Mouse (Mus musculus): ENCODE measurements around the gene Ccdc71. TPM values are rescaled to one million over a fixed set of nuclear protein-coding genes. Genes with fewer than 3 reads are reported as not detected.

Ccdc71 gene
- polyA plus RNA-seq, 1 experiment from 2014 or later, result 34.6 TPM

GRCm38 (mm10) chr9:108463713-108464112 lies 3.4 kb downstream of the Ccdc71 start:
- Histone ChIP-seq H3K9me3 (replicated peaks; ENCODE audit: control insufficient read depth, low read length) (0 out of 2 replicates have a peak, but pooled peaks cover 3% of the 10 kb centered on the region), H3K4me2 (no peak overlapping the region), H3K4me1 (ENCODE audit: control insufficient read depth, insufficient read depth, low read length) (peaks cover 16% of the 10 kb centered on the region), H3K9ac (ENCODE audit: low read depth, low read length) (no peak overlapping the region), H3K36me3 (ENCODE audit: control insufficient read depth, insufficient read depth, low read length) (peaks cover 28% of the 10 kb centered on the region), H3K4me3 (ENCODE audit: low read depth, low read length) (no peak overlapping the region), H3K27ac (ENCODE audit: low read depth, low read length) (no peak overlapping the region), H3K27me3 (ENCODE audit: control insufficient read depth, insufficient read depth, low read length) (no peaks in the 10 kb centered on the region)
- WGBS (ENCODE audit: insufficient replicate concordance), result 93% methylated on average over 9 of the region's 9 CpGs
- no peak for ATAC-seq (replicated peaks; ENCODE audit: insufficient number of reproducible peaks, low FRiP score, low TSS enrichment)

DNA sequence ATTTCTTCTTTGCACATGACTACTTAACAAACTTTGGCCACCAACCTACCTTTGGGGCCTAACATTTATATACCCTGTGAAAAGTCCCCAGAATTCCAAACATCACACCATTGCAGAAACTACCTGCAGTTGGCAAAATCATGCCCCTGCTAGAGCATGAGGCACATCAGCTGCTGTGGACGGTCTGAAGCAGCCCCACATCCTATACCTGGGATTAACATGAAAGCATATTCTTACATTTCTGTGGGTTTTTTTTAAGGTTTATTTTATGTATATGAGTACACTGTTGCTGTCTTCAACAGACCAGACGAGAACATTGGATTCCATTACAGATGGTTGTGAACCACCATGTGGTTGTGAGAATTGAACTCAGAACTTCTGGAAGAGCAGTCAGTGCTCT lies 5.9 kb downstream of the Ccdc71 start:
- Histone ChIP-seq H3K27ac (ENCODE audit: low read depth, low read length) (no peak overlapping the region), H3K9ac (ENCODE audit: low read depth, low read length) (no peak overlapping the region), H3K4me3 (ENCODE audit: low read depth, low read length) (no peak overlapping the region), H3K36me3 (ENCODE audit: control insufficient read depth, insufficient read depth, low read length) (peaks cover 28% of the 10 kb centered on the region), H3K27me3 (ENCODE audit: control insufficient read depth, insufficient read depth, low read length) (no peaks in the 10 kb centered on the region), H3K9me3 (replicated peaks; ENCODE audit: control insufficient read depth, low read length) (0 out of 2 replicates have a peak, but pooled peaks cover 3% of the 10 kb centered on the region), H3K4me1 (ENCODE audit: control insufficient read depth, insufficient read depth, low read length) (peaks cover 14% of the 10 kb centered on the region), H3K4me2 (no peak overlapping the region)
- no peak for ATAC-seq (replicated peaks; ENCODE audit: insufficient number of reproducible peaks, low FRiP score, low TSS enrichment)
- WGBS (ENCODE audit: insufficient replicate concordance), result 92% methylated on average over 2 of the region's 2 CpGs

GRCm38 (mm10) chr9:108469430-108469829 lies 9.1 kb downstream of the Ccdc71 start:
- H3K4me3 ChIP-seq (ENCODE audit: low read depth, low read length), result no peak overlapping the region
- no peak overlapping the region for H3K27ac ChIP-seq (ENCODE audit: low read depth, low read length)
- H3K36me3 ChIP-seq (ENCODE audit: control insufficient read depth, insufficient read depth, low read length), result peaks cover 18% of the 10 kb centered on the region
- 64% methylated on average over 5 of the region's 5 CpGs for WGBS (ENCODE audit: insufficient replicate concordance)
- H3K9ac ChIP-seq (ENCODE audit: low read depth, low read length), result no peak overlapping the region
- ATAC-seq (replicated peaks; ENCODE audit: insufficient number of reproducible peaks, low FRiP score, low TSS enrichment), result no peak
- no peaks in the 10 kb centered on the region for H3K27me3 ChIP-seq (ENCODE audit: control insufficient read depth, insufficient read depth, low read length)
- H3K9me3 ChIP-seq (replicated peaks; ENCODE audit: control insufficient read depth, low read length), result 0 out of 2 replicates have a peak, but pooled peaks cover 3% of the 10 kb centered on the region
- H3K4me2 ChIP-seq, result no peak overlapping the region
- H3K4me1 ChIP-seq (ENCODE audit: control insufficient read depth, insufficient read depth, low read length), result no peaks in the 10 kb centered on the region

GRCm38 (mm10) chr9:108469845-108470244 lies 9.5 kb downstream of the Ccdc71 start:
- 61% methylated on average over 4 of the region's 4 CpGs for WGBS (ENCODE audit: insufficient replicate concordance)
- Histone ChIP-seq H3K9me3 (replicated peaks; ENCODE audit: control insufficient read depth, low read length) (0 out of 2 replicates have a peak, but pooled peaks cover 3% of the 10 kb centered on the region), H3K27ac (ENCODE audit: low read depth, low read length) (no peak overlapping the region), H3K36me3 (ENCODE audit: control insufficient read depth, insufficient read depth, low read length) (peaks cover 15% of the 10 kb centered on the region), H3K4me1 (ENCODE audit: control insufficient read depth, insufficient read depth, low read length) (no peaks in the 10 kb centered on the region), H3K4me3 (ENCODE audit: low read depth, low read length) (no peak overlapping the region), H3K4me2 (no peak overlapping the region), H3K27me3 (ENCODE audit: control insufficient read depth, insufficient read depth, low read length) (no peaks in the 10 kb centered on the region), H3K9ac (ENCODE audit: low read depth, low read length) (no peak overlapping the region)
- ATAC-seq (replicated peaks; ENCODE audit: insufficient number of reproducible peaks, low FRiP score, low TSS enrichment), result no peak

DNA sequence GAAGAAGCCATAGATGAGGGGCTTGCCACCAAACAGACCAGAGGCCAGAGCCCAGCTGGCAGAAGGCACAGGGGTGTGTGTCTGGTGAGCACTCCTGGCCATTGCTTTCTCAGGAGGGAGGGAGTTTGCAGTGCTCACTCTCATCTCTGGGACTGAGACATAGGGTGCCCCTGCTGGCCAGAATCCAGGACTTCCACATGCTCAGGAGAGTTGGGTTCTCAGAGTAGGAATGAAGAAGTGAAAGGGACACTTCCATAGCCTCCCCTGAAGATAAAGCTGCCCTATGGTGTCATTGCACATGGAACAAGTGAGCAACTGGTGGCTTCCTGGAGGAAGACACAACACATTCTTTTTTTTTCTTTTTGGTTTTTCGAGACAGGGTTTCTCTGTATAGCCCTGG lies 14.2 kb downstream of the Ccdc71 start:
- peaks cover 6% of the 10 kb centered on the region for H3K4me1 ChIP-seq (ENCODE audit: control insufficient read depth, insufficient read depth, low read length)
- no peak overlapping the region for H3K4me2 ChIP-seq
- no peak overlapping the region for H3K9ac ChIP-seq (ENCODE audit: low read depth, low read length)
- no peaks in the 10 kb centered on the region for H3K36me3 ChIP-seq (ENCODE audit: control insufficient read depth, insufficient read depth, low read length)
- H3K4me3 ChIP-seq (ENCODE audit: low read depth, low read length), result no peak overlapping the region
- 55% methylated on average over 1 of the region's 1 CpGs for WGBS (ENCODE audit: insufficient replicate concordance)
- no peak for ATAC-seq (replicated peaks; ENCODE audit: insufficient number of reproducible peaks, low FRiP score, low TSS enrichment)
- H3K9me3 ChIP-seq (replicated peaks; ENCODE audit: control insufficient read depth, low read length), result no peaks in the 10 kb centered on the region
- no peaks in the 10 kb centered on the region for H3K27me3 ChIP-seq (ENCODE audit: control insufficient read depth, insufficient read depth, low read length)
- H3K27ac ChIP-seq (ENCODE audit: low read depth, low read length), result no peak overlapping the region

- ATAC-seq (replicated peaks; ENCODE audit: insufficient number of reproducible peaks, low FRiP score, low TSS enrichment), result peak; percentile 68
- WGBS (ENCODE audit: insufficient replicate concordance), result under 1% methylated on average over 20 of the region's 20 CpGs
- peak overlapping the region; percentile 44 for H3K4me3 ChIP-seq (ENCODE audit: low read depth, low read length)
- H3K9me3 ChIP-seq (replicated peaks; ENCODE audit: control insufficient read depth, low read length), result no peaks in the 10 kb centered on the region
- peaks cover 20% of the 10 kb centered on the region for H3K4me1 ChIP-seq (ENCODE audit: control insufficient read depth, insufficient read depth, low read length)
- no peaks in the 10 kb centered on the region for H3K27me3 ChIP-seq (ENCODE audit: control insufficient read depth, insufficient read depth, low read length)
- H3K36me3 ChIP-seq (ENCODE audit: control insufficient read depth, insufficient read depth, low read length), result peaks cover 14% of the 10 kb centered on the region
- peak overlapping the region; percentile 72 for H3K9ac ChIP-seq (ENCODE audit: low read depth, low read length)
- peak overlapping the region; percentile 84 for H3K27ac ChIP-seq (ENCODE audit: low read depth, low read length)
- H3K4me2 ChIP-seq, result peak overlapping the region; percentile 66
Observed at GRCm38 (mm10) chr9:108478638-108479156, 18.4 kb downstream of the Ccdc71 start.

- H3K9ac ChIP-seq (ENCODE audit: low read depth, low read length), result peak overlapping the region; percentile 56; the same call in 1 of the 2 replicates
Observed at GRCm38 (mm10) chr9:108479241-108479640, 18.9 kb downstream of the Ccdc71 start.

DNA sequence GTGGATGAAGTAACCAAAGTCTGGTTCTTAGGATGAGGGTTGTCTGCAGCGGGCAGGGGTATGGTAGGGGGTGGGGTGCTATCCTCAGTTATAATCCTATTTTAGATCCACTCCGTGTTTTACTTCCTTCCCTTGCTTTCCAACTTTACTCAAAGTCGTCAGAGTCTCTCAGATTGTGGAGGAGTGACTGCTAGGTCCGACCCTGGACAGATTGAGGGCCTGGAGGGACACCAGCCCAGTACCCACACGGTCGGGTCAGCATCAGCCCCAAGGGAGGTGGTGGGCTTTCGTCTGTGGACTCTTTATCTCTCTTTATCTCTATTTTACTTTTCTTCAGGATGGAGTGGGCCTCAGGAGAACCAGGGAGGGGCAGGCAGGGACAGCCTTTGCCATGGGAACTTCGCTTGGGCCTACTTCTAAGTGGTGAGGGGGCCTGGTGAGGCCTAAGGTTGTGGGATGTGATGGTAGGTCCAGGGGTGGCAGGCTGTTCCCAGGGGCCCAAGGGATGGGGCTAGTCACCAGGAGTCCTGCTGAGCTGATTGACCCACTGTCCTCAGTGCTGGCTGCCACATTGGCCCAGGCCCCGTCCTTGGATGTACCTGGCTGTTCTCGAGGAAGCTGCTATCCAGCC lies 19.5 kb downstream of the Ccdc71 start, which contains the start of gene Lamb2:
Gene Lamb2, plus strand, starts transcription at position 16 of the 631 bp plus-strand sequence.
- WGBS (ENCODE audit: insufficient replicate concordance), result 9% methylated on average over 10 of the region's 10 CpGs
- peak within 1 kb of the TSS; percentile 86 for H3K27ac ChIP-seq (ENCODE audit: low read depth, low read length)
- ATAC-seq (replicated peaks; ENCODE audit: insufficient number of reproducible peaks, low FRiP score, low TSS enrichment), result no peak; the same call in 1 of the 2 replicates

More at GRCm38 (mm10) chr9:108479241-108479640, 18.9 kb downstream of the Ccdc71 start:
- Histone ChIP-seq H3K27me3 (ENCODE audit: control insufficient read depth, insufficient read depth, low read length) (no peaks in the 10 kb centered on the region), H3K27ac (ENCODE audit: low read depth, low read length) (peak overlapping the region; percentile 84), H3K9me3 (replicated peaks; ENCODE audit: control insufficient read depth, low read length) (no peaks in the 10 kb centered on the region), H3K36me3 (ENCODE audit: control insufficient read depth, insufficient read depth, low read length) (peaks cover 18% of the 10 kb centered on the region), H3K4me1 (ENCODE audit: control insufficient read depth, insufficient read depth, low read length) (peaks cover 20% of the 10 kb centered on the region), H3K4me3 (ENCODE audit: low read depth, low read length) (peak overlapping the region; percentile 56), H3K4me2 (peak overlapping the region; percentile 66)
- no peak for ATAC-seq (replicated peaks; ENCODE audit: insufficient number of reproducible peaks, low FRiP score, low TSS enrichment)
- 38% methylated on average over 11 of the region's 11 CpGs for WGBS (ENCODE audit: insufficient replicate concordance)

More for the DNA sequence above, 19.5 kb downstream of the Ccdc71 start, which contains the start of gene Lamb2:
- Histone ChIP-seq H3K9me3 (replicated peaks; ENCODE audit: control insufficient read depth, low read length) (no peaks in the 10 kb centered on the region), H3K9ac (ENCODE audit: low read depth, low read length) (peak within 1 kb of the TSS; percentile 83), H3K36me3 (ENCODE audit: control insufficient read depth, insufficient read depth, low read length) (peaks cover 21% of the 10 kb centered on the region), H3K4me2 (peak within 1 kb of the TSS; percentile 66), H3K4me3 (ENCODE audit: low read depth, low read length) (peak within 1 kb of the TSS; percentile 56), H3K4me1 (ENCODE audit: control insufficient read depth, insufficient read depth, low read length) (peaks cover 20% of the 10 kb centered on the region), H3K27me3 (ENCODE audit: control insufficient read depth, insufficient read depth, low read length) (no peaks in the 10 kb centered on the region)

All from heart, embryonic 11.5 days (tissue).